Mouse (Mus musculus) heart, adult 2 months (tissue): ENCODE data around the gene Kmt5b.

Experiments used
- CTCF ChIP-seq: fragments of 200-600 bp; IDR thresholded peaks from 2 replicates; pipeline ENCODE4 v1.8.1; 2022; ENCODE audit warnings: antibody characterized with exemption, mild to moderate bottlenecking, moderate library complexity
- EP300 ChIP-seq: fragments of 200-500 bp; IDR thresholded peaks from 2 replicates; pipeline ENCODE4 v1.6.1; 2011; ENCODE audit warnings: low read depth, low read length, control low read depth; ENCODE audit not compliant: insufficient read depth

- TF ChIP-seq EP300 (no peak), CTCF (no peak)
Measured at GRCm38 (mm10) chr19:3742716-3743115, 24.5 kb upstream of the Kmt5b start.
